Mouse (Mus musculus) heart, adult 11 months (tissue): ENCODE results near the gene Grn.
"Not testable (repeated sequence)": the region's sequence is repeated elsewhere in the genome, so short reads cannot be mapped to it uniquely, and the experiment has no call there.

Source experiments
- DNase-seq: peaks from one replicate; pipeline ENCODE4 v3.0.0; 2022

Grn gene

DNA sequence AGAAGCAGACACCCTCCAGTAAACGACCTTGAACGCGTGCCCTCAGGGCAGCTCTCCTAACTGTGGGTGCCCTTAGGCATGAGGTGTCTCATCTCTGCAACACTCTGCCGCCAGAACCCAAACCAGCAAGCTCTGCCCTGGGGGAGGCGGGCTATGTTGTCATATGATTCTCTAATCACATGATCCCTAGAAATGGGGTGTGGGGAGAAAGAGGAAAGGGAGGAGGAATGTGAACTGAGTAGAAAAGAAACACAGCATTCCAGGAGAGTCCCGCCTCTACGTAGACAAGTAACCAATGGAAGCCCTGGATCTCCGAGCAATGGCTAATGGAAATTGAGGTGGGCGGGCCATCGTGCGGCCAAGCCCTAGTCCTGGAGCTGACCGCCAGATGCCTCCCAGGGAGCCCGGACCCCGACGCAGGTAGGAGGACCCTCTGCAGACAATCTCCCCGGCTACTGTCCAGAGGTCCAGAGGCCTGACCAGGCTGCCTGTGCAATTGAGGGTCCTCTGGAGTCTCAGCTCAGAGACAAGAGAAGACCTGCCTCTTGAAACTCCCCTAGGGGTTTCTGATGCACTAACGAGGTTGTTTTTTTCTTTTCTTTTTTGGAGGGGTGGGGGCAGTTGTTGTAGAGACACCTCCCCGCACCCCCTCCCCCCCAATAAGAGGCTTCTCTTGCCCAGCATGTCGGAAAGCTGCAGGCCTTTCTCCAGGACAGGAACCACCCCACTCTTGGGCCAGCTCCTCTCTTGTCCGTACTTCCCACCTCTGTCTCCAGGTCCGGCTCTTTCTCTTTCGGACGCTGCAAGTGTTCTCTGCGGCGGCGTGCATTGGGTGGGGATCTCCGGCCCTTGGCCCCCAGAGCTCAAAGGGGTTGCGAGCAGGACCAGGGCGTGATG lies at the start of gene Grn:
TSS of gene Grn (plus strand) at position 195 of the 897 bp plus-strand sequence.
- peak; percentile 100 for DNase-seq

DNA sequence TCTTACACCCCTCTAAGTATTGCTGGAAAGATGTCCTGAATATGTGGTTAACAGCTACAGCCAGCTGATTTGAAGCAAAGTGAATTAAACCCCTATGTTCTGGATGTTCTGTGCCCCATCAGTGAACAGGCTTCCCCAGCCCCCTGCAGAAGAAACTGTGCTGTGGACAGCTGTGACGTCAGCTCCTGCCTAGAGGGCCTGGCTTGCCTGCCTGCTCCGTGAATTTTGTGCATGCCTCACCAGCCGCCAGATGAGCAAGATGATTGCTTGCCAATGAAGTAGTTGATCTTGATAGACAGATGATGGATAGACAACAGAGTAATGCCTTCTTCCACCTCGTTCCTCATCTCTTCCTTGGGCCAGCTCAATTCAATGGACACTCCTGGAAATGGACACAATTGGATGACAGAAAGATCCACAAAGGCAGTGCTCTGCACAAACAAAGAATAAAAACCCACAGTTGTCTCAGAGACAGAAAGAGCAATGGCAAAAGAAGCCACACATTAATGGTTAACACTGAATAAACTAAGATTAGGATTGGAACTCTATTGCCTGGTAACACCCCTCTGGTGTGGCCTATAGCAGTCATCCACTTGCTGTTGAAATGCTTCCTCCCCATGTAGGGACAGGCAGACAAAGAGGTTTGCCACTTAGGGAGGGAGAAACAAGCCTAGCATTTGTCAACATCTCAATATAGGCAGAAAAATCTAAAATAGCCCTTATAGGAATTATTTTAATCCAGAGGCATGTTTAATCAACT lies 48.6 kb upstream of the Grn start:
- DNase-seq = no peak

DNA sequence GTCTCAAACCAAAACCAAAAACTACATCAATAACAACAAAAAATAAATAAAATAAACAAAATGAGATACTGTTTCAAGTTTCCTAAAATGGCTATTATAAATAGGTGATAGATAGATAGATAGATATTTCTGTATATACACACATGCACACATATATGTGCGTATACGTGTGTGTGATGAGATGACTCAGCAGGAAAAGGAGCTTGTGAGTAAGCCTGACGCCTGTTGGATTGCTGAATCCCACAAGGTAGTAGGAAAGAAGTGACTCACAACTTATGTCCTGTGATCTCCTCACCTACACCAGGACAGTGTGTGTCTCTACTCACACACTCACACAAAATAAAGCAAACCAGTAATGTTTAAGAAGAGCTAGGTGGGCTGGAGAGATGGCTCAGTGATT lies 47.3 kb upstream of the Grn start:
- no peak for DNase-seq

DNA sequence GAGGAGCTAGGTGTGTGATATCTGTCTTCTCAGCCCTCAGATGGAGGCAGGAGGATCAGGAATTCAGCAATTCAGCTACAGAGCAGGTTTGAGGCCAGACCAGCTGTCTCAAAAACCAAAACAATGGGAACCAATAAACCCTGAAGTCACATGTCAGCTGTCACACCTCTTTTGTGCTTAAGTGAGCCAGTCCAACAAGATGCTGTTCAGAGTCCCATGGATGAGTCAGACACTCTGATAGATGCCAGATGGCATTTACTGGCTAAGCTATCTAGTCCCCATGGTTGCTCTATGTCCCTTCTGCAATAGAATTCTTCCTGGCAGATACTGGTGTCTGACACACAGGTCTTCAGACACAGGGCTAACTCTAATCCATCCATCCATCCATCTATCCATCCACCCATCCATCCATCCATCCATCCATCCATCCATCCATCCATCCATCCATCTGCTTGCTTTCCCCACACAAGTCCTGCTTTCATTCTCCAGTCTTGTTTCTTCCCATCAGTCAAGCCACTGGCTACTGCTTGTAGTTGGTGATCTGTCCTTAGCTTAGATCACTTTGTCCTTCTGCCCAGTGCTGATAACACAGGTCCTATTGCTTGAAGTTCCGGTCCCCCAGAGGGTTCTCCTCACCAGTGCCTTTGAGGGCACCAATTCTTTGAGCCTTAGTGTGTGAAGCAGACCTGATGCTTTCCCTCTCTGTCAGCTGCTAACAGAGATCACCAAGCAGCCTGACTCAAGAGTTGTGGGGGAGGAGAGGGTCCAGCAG lies 46.6 kb upstream of the Grn start:
- no peak for DNase-seq

DNA sequence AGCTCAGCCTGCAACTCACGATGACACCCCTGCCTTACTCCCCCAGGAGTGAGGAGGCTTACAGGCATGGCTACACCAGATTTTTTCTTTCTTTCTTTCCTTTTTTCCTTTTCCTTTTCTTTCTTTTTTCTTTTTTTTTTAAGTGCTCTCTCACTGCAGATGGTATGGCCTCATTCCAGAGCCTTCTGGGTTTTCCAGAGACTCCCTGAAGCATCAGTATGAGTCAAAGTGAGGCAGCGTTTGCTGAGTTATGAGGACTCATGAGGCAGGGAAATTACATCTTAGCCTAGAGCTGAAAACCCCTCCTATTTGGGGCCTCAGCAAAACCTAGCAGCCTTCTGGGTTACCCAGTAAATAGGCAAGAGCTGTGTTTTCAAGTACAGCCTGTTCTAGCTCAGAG lies 45.7 kb upstream of the Grn start:
- DNase-seq = no peak

DNA sequence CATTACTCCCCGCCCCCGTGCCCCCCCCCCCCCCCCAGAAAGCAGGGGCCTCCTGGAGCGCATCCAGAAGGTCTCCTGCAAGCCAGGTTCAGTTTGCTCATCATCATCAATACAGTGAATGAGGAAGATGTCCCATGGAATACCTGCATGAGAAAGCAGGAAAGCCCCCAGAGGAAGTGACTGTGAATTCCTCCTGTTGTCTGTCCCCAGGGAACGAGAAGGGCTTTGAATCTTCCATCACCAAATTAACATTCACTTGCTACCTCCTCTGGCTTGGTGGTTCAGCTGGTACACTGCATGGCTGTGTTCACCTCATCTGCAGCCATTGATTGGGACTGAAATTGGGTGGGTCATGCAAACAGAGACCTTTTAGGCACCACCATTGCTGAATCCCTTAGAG lies 45.0 kb upstream of the Grn start:
- no peak for DNase-seq

DNA sequence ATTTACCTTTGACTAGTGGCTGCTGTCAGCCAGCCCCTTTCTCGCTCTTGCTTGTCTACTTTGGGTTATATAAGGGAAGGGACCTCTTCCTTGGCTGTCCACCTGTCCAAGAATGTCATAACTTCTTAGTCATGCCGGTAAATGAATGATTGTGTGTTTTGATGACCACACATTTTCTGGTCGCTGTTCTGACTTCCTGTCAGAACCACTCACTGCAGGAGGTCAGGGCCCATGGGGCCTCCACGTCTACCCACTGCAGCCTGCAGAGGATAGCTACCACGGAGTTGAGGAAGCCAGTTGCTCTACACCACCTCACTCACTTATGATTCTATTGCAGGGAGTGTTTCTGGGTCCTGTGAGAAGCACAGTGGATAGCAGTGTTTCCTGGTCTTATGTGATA lies 44.0 kb upstream of the Grn start:
- no peak for DNase-seq

DNA sequence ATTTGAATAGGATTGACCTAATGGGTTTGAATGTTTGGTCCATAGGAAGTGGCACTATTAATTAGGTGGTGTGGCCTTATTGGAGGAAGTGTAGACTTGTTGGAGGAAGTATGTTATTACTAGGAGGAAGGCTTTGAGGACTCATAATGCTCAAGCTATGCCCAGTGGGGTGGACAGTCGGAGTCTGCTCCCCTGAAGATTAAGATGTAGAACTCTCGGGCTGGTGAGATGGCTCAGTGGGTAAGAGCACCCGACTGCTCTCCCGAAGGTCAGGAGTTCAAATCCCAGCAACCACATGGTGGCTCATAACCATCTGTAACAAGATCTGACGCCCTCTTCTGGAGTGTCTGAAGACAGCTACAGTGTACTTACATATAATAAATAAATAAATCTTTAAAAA lies 40.7 kb upstream of the Grn start:
- DNase-seq = not testable (repeated sequence)

DNA sequence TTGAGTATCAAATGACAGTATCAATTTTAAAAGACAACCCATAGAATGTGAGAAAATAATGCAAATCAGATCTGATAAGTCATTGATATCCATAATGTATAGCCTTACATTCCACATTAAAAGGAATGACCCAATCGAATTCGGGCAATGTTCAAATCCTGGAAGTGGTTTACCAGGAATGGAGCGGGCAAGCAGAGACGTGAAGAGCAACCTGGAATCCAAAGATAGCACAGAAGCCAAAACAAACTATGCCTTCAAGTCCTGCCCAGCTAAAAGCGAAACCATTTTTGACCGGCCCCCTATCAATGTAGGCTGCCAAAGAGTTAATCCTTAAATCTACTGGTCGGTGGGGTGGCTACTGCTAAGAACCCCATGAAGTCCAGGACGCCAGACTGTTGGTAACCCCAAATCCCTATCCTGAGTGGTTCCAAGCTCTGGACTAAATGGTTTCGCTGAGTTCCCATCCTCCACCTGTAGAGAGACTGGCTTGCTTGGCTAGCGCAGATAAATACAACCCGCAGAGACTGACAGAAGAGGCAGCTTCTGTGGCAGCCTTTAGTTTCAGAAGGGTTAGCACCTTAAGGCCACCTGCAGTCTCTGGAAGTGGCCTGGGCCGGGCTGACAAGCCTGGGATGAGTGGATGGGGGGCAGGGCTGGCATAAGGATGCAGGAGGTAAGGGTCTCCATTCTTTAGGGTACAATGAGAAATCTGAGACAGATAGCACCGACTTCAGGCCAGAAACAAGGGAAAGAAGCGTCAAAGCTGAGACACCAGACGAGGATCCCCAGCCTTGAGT lies 37.5 kb upstream of the Grn start:
- DNase-seq = no peak

DNA sequence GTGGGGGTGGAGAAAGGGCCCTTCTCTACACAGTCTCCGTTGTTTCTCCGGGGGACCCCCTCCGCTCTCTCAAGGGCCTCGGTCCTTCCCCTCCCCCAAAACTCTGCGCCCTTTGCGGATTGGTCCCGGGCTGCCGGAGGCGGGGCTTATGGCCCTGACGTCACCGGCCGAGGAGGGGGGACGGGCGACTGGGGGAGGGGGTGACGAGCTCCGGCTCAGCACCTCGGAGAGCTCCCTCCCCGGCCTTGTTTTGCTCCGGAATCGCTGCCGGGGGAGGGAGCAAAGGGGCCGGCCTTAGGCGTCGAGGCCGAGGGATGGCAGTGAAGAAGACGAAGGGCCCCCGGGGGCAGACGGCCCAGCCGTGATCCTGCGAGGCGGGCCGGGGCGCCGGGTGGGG lies 36.9 kb upstream of the Grn start, which contains the start of gene Rundc3a:
TSS of gene Rundc3a (plus strand) at position 166 of the 397 bp plus-strand sequence.
- DNase-seq = peak; percentile 95

DNA sequence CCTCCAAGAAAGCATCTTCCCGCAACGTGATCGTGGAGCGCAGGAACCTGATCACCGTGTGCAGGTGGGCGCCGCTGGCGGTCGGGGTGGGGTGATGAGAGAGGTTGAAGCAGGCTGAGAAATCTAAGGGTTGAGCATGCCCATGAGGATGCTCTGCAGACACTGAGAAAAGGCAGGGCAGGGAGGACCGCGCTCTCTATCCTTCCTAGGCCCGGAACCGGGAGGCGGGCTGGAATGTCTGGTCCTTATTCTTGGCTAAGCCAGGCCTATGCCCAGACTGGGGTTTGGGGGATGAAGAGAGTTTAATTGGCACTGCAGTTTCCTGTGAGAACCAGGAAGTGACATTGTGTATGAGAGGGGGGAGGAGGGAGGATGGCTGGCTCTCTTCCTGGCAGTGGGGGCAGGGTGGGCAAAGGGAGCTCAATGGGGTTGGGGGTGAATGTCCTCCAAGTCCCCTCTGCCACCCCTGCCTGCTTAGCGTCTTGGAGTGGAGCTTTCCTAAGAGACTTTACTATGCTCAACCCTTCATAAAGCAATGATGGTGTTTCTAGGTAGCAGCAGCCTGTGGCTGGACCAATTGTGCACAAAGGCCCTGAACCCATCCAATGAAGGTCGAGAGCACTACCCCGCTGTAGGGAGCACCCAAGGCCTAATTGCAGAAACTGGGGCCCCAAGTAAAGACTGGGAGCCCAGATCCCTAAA lies 36.2 kb upstream of the Grn start:
- no peak for DNase-seq

DNA sequence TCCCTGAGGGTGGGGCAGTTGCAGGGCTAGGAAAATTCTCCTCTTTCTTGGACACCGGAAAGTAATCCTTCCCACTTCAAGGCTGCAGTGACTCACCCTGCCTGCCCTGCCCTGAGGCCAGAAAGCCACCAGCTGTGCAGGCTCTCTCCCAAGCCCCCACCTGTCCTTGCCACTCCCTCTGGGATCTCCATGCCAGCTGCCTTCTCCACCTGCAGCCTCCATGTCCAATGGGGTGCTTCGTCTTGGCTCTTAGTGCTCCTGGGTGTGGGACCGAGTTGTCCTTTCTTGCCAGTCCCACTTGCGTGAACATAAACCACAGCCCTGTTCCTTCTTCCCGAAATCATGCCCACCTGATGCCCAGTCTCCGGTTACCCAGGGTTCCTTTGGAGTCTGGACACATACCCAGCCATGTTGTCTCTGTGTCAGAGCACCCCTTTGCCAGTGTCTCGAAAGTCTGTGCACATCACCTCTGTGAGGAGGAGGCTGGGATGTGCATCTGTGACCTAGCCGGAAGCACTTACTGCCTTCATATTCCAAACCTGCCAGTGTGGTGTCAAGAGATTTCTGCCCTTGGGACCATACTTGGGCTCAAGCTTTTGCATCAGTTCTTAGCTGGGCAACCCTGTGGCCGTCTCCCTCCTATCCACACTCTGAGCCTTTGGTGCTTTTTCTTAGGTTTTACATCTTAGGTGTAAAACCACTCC lies 35.5 kb upstream of the Grn start:
- no peak for DNase-seq

DNA sequence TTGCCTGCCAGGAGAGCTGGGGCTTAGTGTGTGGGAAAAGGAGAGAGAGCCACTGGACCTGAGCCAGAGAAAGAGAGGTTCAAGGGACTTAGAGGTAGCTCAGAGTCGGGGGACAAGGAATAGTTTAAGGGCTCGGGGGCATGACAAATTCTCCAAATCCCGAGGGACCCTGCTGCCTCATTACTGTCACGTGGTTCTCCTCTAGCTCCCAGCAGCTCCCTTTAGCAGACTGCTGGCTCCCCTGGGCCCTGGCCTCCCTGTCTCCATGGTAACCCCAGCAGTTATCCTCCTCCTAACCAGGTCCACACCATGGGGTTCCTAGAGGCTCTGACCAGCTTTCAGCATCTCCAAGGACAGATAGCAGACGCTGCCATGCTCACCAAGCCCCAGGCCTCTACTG lies 34.9 kb upstream of the Grn start:
- DNase-seq = no peak

DNA sequence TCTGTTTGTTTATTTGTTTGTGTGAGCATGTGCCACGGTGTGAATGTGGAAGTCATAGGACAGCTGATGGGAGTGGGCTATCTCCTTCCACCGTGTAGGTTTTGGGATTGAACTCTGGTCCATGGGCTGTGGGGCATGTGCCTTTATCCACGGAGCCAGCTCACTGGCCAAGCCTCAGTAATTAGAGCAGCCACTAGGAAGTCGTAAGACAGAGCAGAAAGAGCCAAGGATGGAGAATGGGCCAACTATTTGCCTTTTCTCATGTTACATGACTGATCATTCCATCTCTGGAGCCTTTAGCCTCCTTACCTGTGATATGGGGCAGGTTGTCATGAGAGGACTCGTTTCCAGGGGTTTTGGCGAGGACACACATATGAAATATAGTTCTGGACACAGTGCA lies 33.9 kb upstream of the Grn start:
- no peak for DNase-seq

DNA sequence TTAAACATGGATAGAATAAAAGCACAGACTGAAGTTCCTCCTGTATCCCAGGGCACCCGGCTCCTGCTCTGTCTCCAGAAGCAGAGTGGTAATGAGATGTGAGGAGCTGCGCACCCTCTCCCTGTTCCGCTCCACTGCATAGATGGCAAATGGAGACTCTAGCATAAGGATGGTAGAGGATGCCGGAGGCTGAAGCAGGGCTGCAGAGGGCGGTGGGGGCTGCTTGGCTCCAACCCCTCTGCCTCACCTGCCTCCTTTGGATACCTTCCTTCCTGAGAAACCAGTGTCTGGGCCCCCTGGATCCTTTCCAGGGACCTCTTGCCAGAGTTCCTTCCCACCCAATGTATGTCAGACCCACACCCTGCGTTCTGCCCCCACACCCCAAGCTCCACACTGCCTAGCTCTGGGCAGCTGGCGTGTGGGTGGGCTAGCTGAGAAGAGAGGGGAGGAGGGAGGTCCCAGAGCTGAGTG lies 33.4 kb upstream of the Grn start:
- no peak for DNase-seq

DNA sequence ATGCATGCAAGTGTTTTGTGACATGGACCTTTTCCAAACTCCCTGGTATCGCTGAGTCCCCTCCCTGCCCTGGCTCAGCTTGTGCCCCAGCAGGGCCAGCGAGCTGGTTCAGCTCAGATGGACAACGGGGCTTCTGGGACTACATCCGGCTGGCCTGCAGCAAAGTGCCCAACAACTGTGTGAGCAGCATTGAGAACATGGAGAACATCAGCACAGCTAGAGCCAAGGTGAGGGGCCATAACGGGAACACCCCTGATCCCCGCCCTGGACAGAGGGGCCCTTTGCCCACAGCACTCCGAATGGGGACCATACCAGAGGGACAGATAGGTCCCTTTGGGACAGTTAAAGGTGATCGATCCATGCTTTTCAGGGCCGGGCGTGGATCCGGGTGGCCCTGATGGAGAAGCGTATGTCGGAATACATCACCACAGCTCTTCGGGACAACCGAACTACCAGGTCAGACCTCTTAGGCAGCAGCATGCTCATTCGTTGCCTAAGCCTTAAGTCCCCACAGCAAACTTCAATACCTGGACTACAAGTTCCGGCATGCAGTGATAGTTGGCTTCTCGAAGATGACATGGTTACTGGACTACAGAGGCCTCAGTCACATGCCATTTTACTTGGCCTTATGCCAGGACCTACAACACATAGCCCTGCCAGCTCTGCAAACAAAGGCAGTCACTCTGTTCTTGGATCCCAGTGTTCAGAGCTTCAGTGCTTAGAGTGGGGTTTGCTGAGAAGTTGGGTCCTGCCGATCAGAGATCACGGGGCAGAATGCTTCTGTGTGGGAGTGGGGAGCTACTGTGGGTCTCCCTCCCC lies 31.9 kb upstream of the Grn start:
- DNase-seq = no peak

DNA sequence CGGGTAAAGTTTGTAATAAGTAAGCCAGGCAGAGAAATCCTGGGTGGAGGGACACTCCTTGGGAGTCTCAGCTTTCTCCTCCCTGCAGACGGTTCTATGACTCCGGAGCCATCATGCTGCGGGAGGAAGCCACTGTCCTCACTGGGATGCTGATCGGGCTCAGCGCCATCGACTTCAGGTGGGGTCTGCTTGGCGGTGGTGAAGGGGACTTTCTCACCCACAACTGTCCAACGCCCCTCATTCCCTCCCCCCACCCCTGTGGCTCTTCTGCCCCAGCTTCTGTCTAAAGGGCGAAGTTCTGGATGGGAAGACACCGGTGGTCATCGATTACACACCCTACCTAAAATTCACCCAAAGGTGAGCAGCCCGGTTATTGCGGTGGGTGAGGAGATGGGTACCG lies 31.0 kb upstream of the Grn start:
- no peak for DNase-seq

DNA sequence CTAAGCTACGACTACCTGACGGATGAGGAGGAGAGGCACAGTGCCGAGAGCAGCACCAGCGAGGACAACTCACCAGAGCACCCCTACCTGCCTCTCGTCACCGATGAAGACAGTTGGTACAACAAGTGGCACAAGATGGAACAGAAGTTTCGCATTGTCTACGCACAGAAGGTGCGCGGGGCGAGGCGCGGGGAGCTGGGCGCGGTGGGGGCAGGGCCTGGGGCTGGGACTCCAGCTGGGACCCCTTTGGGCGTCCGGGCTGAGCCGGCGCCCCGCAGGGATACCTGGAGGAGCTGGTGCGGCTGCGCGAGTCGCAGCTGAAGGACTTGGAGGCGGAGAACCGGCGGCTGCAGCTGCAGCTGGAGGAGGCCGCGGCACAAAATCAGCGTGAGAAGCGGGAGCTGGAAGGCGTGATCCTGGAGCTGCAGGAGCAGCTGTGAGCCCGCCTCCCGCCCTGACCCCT lies 30.5 kb upstream of the Grn start:
- DNase-seq = peak; percentile 90

DNA sequence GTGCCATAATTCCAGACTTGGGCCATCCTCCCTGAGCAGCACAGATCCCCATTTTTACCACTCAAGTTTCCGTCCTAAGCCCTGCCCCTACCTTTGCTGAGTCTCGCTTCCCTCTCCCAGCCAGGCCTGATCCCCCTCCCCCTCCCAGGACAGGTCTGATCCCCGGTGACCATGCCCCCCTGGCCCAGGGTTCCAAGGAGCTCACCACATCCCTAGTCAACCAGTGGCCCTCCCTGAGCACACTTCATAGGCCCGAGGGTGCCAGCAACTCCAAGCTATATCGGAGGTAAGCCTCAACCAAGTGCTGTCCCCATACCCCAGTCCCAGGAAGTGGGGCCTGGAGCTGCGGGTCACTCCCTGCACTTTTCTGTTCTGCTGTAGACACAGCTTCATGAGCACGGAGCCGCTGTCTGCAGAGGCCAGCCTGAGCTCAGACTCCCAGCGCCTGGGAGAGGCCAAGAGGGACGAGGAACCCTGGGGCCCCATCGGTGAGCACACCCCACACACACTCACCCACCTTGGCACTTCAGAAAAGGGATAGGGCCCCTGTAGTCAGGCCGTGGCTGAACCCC lies 29.5 kb upstream of the Grn start:
- peak; percentile 89 for DNase-seq
